Mouse (Mus musculus) lung, adult 2 months (tissue): ENCODE measurements around the gene Exoc6. TPM values are rescaled to one million over a fixed set of nuclear protein-coding genes. Genes with fewer than 3 reads are reported as not detected.

ENCODE experiments used
- DNase-seq: peaks from one replicate; pipeline ENCODE4 v3.0.0; 2022
- H3K4me1 ChIP-seq: fragments of 200-500 bp; 2 replicates; pipeline ENCODE4 v1.6.1; 2011; ENCODE audit warnings: low read length; ENCODE audit not compliant: control insufficient read depth, insufficient read depth
- H3K4me3 ChIP-seq: fragments of 200-500 bp; replicated peaks from 2 replicates; pipeline ENCODE3; 2011; ENCODE audit warnings: low read depth, mild to moderate bottlenecking, control low read depth, low read length; ENCODE audit errors: extremely low read depth
- CTCF ChIP-seq: fragments of 200-500 bp; IDR thresholded peaks from 2 replicates; pipeline ENCODE4 v1.5.1; 2011; ENCODE audit warnings: mild to moderate bottlenecking, low read length, control low read depth; ENCODE audit not compliant: insufficient read depth
- POLR2A ChIP-seq: fragments of 200-500 bp; IDR thresholded peaks from 2 replicates; pipeline ENCODE4 v1.6.1; 2011; ENCODE audit warnings: low read depth, mild to moderate bottlenecking, control low read depth, low read length, borderline replicate concordance; ENCODE audit errors: extremely low read depth
- whole genome bisulfite sequencing: fragments of 180-500 bp; shearing (Covaris S2); methylation state at CpG from one replicate; pipeline ENCODE4 v1.1.7; 2018; 5-methylcytosine and 5-hydroxymethylcytosine counted together
- polyA plus RNA-seq: library from polyadenylated mRNA; depleted of rRNA; stranded (reverse); fragments of >200 nt; gene quantifications from 2 replicates; pipeline ENCODE4 v1.2.3, GENCODE M21; 2012

The Exoc6 gene
- polyA plus RNA-seq, 1 experiment: 10.1 TPM

DNA sequence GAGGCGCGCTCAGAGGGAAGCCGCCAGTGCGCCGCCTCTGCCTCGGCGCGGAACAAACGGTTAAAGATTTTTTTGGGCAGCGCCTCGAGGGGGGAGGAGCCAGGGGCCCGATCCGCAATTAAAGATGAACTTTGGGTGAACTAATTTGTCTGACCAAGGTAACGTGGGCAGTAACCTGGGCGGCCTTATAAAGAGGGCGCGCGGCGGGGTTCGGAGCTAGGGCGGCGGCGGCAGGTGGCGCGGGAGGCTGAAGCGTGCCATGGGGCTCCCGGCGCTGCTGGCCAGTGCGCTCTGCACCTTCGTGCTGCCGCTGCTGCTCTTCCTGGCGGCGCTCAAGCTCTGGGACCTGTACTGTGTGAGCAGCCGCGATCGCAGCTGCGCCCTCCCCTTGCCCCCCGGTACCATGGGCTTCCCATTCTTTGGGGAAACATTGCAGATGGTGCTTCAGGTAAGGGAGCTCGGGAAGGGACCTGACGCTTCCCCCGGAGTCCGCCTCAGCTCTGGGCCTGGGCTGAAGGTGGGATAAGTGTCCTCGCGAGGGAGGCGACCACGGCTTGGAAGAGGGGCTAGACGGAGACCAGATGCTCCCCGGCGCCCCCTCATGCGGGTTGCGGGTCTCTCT is 147.5 kb downstream of the Exoc6 start, which contains the start of gene Cyp26a1:
Gene Cyp26a1 (plus strand): TSS at position 148 of the 622 bp plus-strand sequence.
- H3K4me1 ChIP-seq: no peaks in the 10 kb centered on the region
- no peak within 1 kb of the TSS for H3K4me3 ChIP-seq
- no peak for DNase-seq
- TF ChIP-seq POLR2A (no peak), CTCF (no peak)
- WGBS: under 1% methylated on average over 51 of the region's 51 CpGs

DNA sequence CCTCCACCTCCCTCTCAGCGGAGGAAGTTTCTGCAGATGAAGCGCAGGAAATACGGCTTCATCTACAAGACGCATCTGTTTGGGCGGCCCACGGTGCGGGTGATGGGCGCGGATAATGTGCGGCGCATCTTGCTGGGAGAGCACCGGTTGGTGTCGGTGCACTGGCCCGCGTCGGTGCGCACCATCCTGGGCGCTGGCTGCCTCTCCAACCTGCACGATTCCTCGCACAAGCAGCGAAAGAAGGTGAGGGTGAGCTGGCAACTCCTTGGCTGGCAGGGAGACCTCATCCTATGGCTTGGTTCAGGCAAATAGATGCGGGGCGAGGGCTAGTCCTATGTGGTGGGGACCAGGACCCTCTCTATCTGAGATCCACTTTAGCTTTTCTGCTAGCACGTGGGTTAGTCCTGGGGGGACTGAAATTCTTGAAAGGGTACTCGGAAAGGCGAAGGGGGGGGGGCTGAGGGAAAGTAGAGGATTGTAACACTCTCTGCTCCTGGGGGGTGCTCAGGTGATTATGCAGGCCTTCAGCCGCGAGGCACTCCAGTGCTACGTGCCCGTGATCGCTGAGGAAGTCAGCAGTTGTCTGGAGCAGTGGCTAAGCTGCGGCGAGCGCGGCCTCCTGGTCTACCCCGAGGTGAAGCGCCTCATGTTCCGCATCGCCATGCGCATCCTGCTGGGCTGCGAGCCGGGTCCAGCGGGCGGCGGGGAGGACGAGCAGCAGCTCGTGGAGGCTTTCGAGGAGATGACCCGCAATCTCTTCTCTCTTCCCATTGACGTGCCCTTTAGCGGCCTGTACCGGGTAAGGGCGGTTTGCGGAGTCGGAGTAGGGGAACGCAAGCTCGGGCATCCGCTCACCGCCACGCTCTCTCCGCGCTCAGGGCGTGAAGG is 148.3 kb downstream of the Exoc6 start:
- 2% methylated on average over 63 of the region's 63 CpGs for WGBS
- TF ChIP-seq CTCF (no peak), POLR2A (no peak)
- DNase-seq: no peak
- Histone ChIP-seq H3K4me1 (no peaks in the 10 kb centered on the region), H3K4me3 (no peak overlapping the region)

DNA sequence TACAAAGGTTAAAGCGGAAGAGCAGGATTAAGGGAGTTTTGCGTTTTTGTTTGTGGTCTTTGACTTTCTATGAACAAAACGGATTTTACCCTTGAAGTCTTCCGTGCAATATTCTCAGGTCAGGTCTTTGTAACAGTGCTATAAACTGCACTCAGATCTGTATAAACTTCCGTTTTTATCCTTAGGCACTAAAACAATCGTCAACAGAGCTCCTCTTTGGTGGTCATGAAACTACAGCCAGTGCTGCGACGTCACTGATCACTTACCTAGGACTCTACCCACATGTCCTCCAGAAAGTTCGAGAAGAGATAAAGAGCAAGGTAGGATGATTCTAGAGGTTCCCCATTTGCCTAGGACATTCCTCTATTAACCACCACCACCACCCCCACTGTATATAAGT is 149.5 kb downstream of the Exoc6 start:
- DNase-seq: no peak
- H3K4me1 ChIP-seq: no peaks in the 10 kb centered on the region
- WGBS: 27% methylated on average over 9 of the region's 9 CpGs
- TF ChIP-seq POLR2A (no peak), CTCF (no peak)
- no peak overlapping the region for H3K4me3 ChIP-seq

DNA sequence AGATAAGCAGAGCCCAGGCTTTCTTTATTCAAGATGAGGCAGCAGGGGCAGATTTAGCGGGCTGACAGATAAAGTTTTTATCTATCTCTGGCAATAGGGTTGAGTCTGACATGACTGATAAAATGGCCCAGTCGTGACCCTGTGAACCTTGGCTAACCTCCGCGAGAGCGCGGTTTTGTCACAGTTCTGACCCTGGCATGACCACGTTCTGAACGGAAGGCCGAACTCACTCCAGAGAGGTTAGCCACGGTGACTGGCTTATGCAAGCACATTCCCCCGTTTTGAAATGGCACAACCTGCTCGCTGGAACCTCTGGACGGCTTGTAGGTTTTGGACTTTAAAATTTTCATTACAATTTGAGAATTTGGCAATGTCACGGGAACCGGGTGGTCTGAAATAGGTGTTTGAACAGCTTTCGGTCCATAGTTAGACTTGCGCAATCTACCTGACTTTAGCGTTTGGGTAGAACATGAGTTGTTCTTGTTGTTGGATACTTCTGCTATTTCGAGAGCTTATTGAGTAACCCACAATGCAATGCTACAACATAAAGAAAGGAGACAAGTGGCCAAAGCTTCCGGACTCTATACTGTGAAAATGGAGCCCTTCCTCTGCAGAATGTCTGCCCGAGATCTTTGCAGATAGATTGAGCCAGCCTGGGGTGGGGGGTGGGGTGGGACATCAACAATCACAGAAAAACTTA is 152.3 kb downstream of the Exoc6 start:
- no peaks in the 10 kb centered on the region for H3K4me1 ChIP-seq
- WGBS: 40% methylated on average over 21 of the region's 21 CpGs
- no peak for TF ChIP-seq CTCF
- no peak for TF ChIP-seq POLR2A
- no peak for DNase-seq
- H3K4me3 ChIP-seq: no peak overlapping the region

DNA sequence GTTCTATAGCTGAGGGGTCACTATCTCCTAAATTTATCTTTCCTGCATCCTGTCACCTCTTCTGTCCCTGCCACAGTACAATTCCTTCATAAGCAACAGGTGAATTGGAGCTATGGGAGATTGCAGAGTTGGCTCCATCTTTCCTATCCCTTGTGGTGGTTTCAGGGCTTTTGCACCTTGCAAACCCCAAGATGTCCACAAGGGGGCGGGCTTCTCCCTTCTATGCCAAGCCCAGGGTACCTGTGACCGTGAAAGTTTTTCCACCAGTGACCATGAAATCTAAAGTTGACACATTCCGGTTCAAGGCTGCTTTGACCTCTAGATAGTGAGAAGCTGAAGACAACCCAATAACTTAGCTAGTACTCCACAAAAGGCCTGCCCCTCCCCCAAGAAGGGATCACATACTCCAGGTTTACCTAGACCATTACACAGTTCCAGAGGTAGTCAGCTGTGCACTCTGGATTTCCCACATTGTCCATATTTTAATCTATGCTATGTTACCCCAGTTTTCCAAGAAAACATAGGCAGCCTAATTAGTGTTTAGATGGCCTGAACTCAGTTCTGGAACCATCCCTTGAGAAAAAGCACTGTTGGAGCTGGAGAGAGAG is 153.8 kb downstream of the Exoc6 start:
- Histone ChIP-seq H3K4me1 (no peaks in the 10 kb centered on the region), H3K4me3 (no peak overlapping the region)
- 6% methylated on average over 3 of the region's 3 CpGs for WGBS
- peak; percentile 72 for DNase-seq
- peak; percentile 72 for TF ChIP-seq CTCF
- TF ChIP-seq POLR2A: no peak

- Histone ChIP-seq H3K4me3 (no peak overlapping the region), H3K4me1 (no peaks in the 10 kb centered on the region)
- TF ChIP-seq POLR2A (no peak), CTCF (no peak)
- WGBS: 79% methylated on average over 5 of the region's 5 CpGs
- DNase-seq: no peak
Measured at GRCm38 (mm10) chr19:37705722-37706121, 155.5 kb downstream of the Exoc6 start.

GRCm38 (mm10) chr19:37714681-37715080 is 164.5 kb downstream of the Exoc6 start:
- 60% methylated on average over 10 of the region's 10 CpGs for WGBS
- Histone ChIP-seq H3K4me1 (no peaks in the 10 kb centered on the region), H3K4me3 (no peak overlapping the region)
- TF ChIP-seq POLR2A: no peak
- TF ChIP-seq CTCF: no peak
- no peak for DNase-seq

GRCm38 (mm10) chr19:37715980-37716379 is 165.8 kb downstream of the Exoc6 start:
- H3K4me3 ChIP-seq: no peak overlapping the region
- DNase-seq: no peak
- no peaks in the 10 kb centered on the region for H3K4me1 ChIP-seq
- no peak for TF ChIP-seq CTCF
- no peak for TF ChIP-seq POLR2A
- 59% methylated on average over 1 of the region's 1 CpGs for WGBS

GRCm38 (mm10) chr19:37716524-37717175 is 166.4 kb downstream of the Exoc6 start:
- H3K4me1 ChIP-seq: no peaks in the 10 kb centered on the region
- H3K4me3 ChIP-seq: no peak overlapping the region
- WGBS: 85% methylated on average over 12 of the region's 12 CpGs
- TF ChIP-seq CTCF (no peak), POLR2A (no peak)
- DNase-seq: no peak
